Mouse (Mus musculus) heart, embryonic 14.5 days (tissue): ENCODE results near the gene Klk15. TPM values are rescaled to one million over a fixed set of nuclear protein-coding genes. Genes with fewer than 3 reads are reported as not detected.
"Not testable (repeated sequence)": the region's sequence is repeated elsewhere in the genome, so short reads cannot be mapped to it uniquely, and the experiment has no call there.

Source experiments
- ATAC-seq: fragments of 200-750 bp; cut with Nextera tagmentation; 2 replicates; pipeline ENCODE4 v1.8.0; 2017; ENCODE audit warnings: low read depth, moderate TSS enrichment; ENCODE audit not compliant: insufficient number of reproducible peaks, insufficient read depth, low FRiP score
- H3K27ac ChIP-seq, 2 experiments: fragments of 200-500 bp in 1 of 2; fragments of 300-500 bp in 1 of 2; sonication (generic) in 1 of 2; replicated peaks in 1 of 2; 2 replicates each; pipeline ENCODE4 v1.5.1; 2012 to 2014; ENCODE audit warnings: low read depth in 2 of 2, low read length in 2 of 2, control low read depth in 1 of 2, mild to moderate bottlenecking in 1 of 2, mixed read lengths in 1 of 2; ENCODE audit not compliant: control insufficient read depth in 1 of 2, insufficient read depth in 1 of 2
- H3K27me3 ChIP-seq: fragments of 300-500 bp; sonication (generic); 2 replicates; pipeline ENCODE4 v1.6.1; 2014; ENCODE audit warnings: mild to moderate bottlenecking, low read length, control low read depth; ENCODE audit not compliant: control insufficient read depth, insufficient read depth
- H3K36me3 ChIP-seq: fragments of 300-500 bp; sonication (generic); 2 replicates; pipeline ENCODE4 v1.6.1; 2014; ENCODE audit warnings: mild to moderate bottlenecking, control low read depth, low read length, mixed read lengths; ENCODE audit not compliant: control insufficient read depth, insufficient read depth
- H3K4me1 ChIP-seq, 2 experiments: fragments of 200-500 bp in 1 of 2; fragments of 300-500 bp in 1 of 2; sonication (generic) in 1 of 2; 2 replicates each; pipeline ENCODE4 v1.6.1; 2012 to 2014; ENCODE audit warnings: low read length in 2 of 2, control low read depth in 1 of 2, mixed read lengths in 1 of 2; ENCODE audit not compliant: control insufficient read depth in 2 of 2, insufficient read depth in 2 of 2
- H3K4me2 ChIP-seq: fragments of 300-500 bp; sonication (generic); 2 replicates; pipeline ENCODE4 v1.6.1; 2014; ENCODE audit warnings: mild to moderate bottlenecking, low read length
- H3K4me3 ChIP-seq, 2 experiments: fragments of 200-500 bp in 1 of 2; fragments of 300-500 bp in 1 of 2; sonication (generic) in 1 of 2; 2 replicates each; pipeline ENCODE4 v1.5.1; 2012 to 2014; ENCODE audit warnings: low read length in 2 of 2, mild to moderate bottlenecking in 2 of 2, control low read depth in 1 of 2, low read depth in 1 of 2, moderate library complexity in 1 of 2; ENCODE audit not compliant: control insufficient read depth in 1 of 2, insufficient read depth in 1 of 2
- H3K9ac ChIP-seq: fragments of 300-500 bp; sonication (generic); 2 replicates; pipeline ENCODE4 v1.6.1; 2014; ENCODE audit warnings: mild to moderate bottlenecking, low read length
- H3K9me3 ChIP-seq: fragments of 300-500 bp; sonication (generic); 2 replicates; pipeline ENCODE4 v1.6.1; 2016; ENCODE audit warnings: low read length, control low read depth; ENCODE audit not compliant: control insufficient read depth
- WGBS: fragments of 180-500 bp; shearing (Covaris S2); extraction: QIAGEN DNeasy Blood & Tissue Kit; methylation state at CpG from one replicate; pipeline ENCODE4 v1.1.7; 2014; 5-methylcytosine and 5-hydroxymethylcytosine counted together
- polyA plus RNA-seq: library from polyadenylated mRNA; unstranded; fragments of >200 nt; fragmentation: Nextera tagmentation; extraction: Ambion mirVana; gene quantifications from 2 replicates; pipeline ENCODE4 v1.2.1, GENCODE M21; 2014

The Klk15 gene
- polyA plus RNA-seq, 1 experiment from 2014 or later: not detected

GRCm38 (mm10) chr7:43975761-43976160 is 42.2 kb downstream of the Klk15 start, which contains the start of gene Klk1b9:
Gene Klk1b9, plus strand, starts transcription at chr7:43976061.
- 71% methylated on average over 1 of the region's 1 CpGs for WGBS
- H3K4me2 ChIP-seq: not testable (repeated sequence)

GRCm38 (mm10) chr7:43985657-43986056 is 52.1 kb downstream of the Klk15 start:
- Histone ChIP-seq H3K4me2 (no peak overlapping the region), H3K9ac (no peak overlapping the region), H3K36me3 (no peaks in the 10 kb centered on the region), H3K4me3 (no peak overlapping the region), H3K27me3 (no peaks in the 10 kb centered on the region), H3K27ac (no peak overlapping the region), H3K4me1 (no peaks in the 10 kb centered on the region), H3K9me3 (no peaks in the 10 kb centered on the region)
- no peak for ATAC-seq

More at GRCm38 (mm10) chr7:43975761-43976160, 42.2 kb downstream of the Klk15 start, which contains the start of gene Klk1b9:
- not testable (repeated sequence) for H3K27ac ChIP-seq, H3K4me3 ChIP-seq, ATAC-seq, H3K36me3 ChIP-seq, H3K9me3 ChIP-seq, H3K9ac ChIP-seq, H3K4me1 ChIP-seq, H3K27me3 ChIP-seq

Other genes with a start within 250 kb of the Klk15 start
- gene Klk14, start 243.3 kb upstream of the Klk15 start, polyA plus RNA-seq: not detected in 2 replicates
- not detected in 2 replicates for gene Klk13, start 221.2 kb upstream of the Klk15 start, polyA plus RNA-seq
- gene Klk12, start 164.8 kb upstream of the Klk15 start, polyA plus RNA-seq: not detected in 2 replicates
- not detected in 2 replicates for gene Klk11, start 159.1 kb upstream of the Klk15 start, polyA plus RNA-seq
- gene Klk10, start 152.7 kb upstream of the Klk15 start, polyA plus RNA-seq: 0.19 and 0.34 TPM in 2 replicates
- gene Klk9, start 141.8 kb upstream of the Klk15 start, polyA plus RNA-seq: not detected in 2 replicates
- gene Klk8, start 136.2 kb upstream of the Klk15 start, polyA plus RNA-seq: 24.2 and 26.3 TPM in 2 replicates
- gene Klk7, start 122.4 kb upstream of the Klk15 start, polyA plus RNA-seq: 0.11 and 0.20 TPM in 2 replicates
- gene Klk6, start 109.2 kb upstream of the Klk15 start, polyA plus RNA-seq: not detected in 2 replicates
- not detected in 2 replicates for gene Klk5, start 91.8 kb upstream of the Klk15 start, polyA plus RNA-seq
- not detected in 2 replicates for gene Klk4, start 52.6 kb upstream of the Klk15 start, polyA plus RNA-seq
- not detected in 2 replicates for gene Klk1b8, start 16.9 kb downstream of the Klk15 start, polyA plus RNA-seq
- gene Klk1b1, start 33.0 kb downstream of the Klk15 start, polyA plus RNA-seq: not detected in 2 replicates
- not detected in 2 replicates for gene Klk1b9, start 42.3 kb downstream of the Klk15 start, polyA plus RNA-seq
- gene Klk1b11, start 62.1 kb downstream of the Klk15 start, polyA plus RNA-seq: not detected in 2 replicates
- gene Klk1b26, start 78.4 kb downstream of the Klk15 start, polyA plus RNA-seq: not detected in 2 replicates
- not detected in 2 replicates for gene Klk1b27, start 118.5 kb downstream of the Klk15 start, polyA plus RNA-seq
- not detected in 2 replicates for gene Klk1b21, start 168.6 kb downstream of the Klk15 start, polyA plus RNA-seq
- not detected in 2 replicates for gene Klk1b22, start 178.9 kb downstream of the Klk15 start, polyA plus RNA-seq
- not detected in 2 replicates for gene Klk1b16, start 203.0 kb downstream of the Klk15 start, polyA plus RNA-seq